In genomic region chr10:8903086-8903485, GRCm38 (mm10) we compare ENCODE assay signal across 22 mouse cellular contexts. TPM values are rescaled to one million over a fixed set of nuclear protein-coding genes. Genes with fewer than 3 reads are reported as not detected.
A peak's percentile ranks its signal among the peaks of the same experiment; 100 is the strongest.
DNase-seq lines count a peak whose midpoint lies in the region; TF ChIP-seq lines count a peak whose summit lies in the region.
"Had no signal": no experiment of that assay in that cellular context is flagged by ENCODE, and none has a peak within 500 bp of the region (broad histone marks: within the 10 kb centered on the region; RNA-seq: fewer than 3 reads in every experiment).

No protein-coding gene starts in this region.

- H3K4me3 ChIP-seq in C2C12 (ENCODE audit: insufficient read depth, poor library complexity, severe bottlenecking): no peak overlapping the region
- H3K4me3 ChIP-seq: embryonic facial prominence, embryonic 10.5 days; embryonic facial prominence, embryonic 12.5 days; forebrain, embryonic 10.5 days; forebrain, embryonic 13.5 days; forebrain, embryonic 15.5 days had no signal

- H3ac ChIP-seq in C2C12 (ENCODE audit: control insufficient read depth, insufficient read length, low read depth): no peak overlapping the region

- peak; percentile 24 for DNase-seq in adrenal gland, adult 2 months
- no peak for DNase-seq in adrenal gland, postnatal 25 days
- DNase-seq in adipocyte (ENCODE audit: low spot score): peak; percentile 47
- DNase-seq in urinary bladder, postnatal 14 days (ENCODE audit: low spot score): no peak
- DNase-seq in cerebellum, adult 8-10 months: no peak
- DNase-seq: adrenal gland, adult 8-10 months; adrenal gland, postnatal 14 days; B cell, adult 2 months; cerebellum, adult 11 months; cerebellum, adult 18-20 months; cerebellum, adult 9-10 months; cerebellum, postnatal 10 days; cerebellum, postnatal 25 days; forebrain, postnatal 0 days had no signal

- H3K79me2 ChIP-seq in C2C12 (ENCODE audit: control insufficient read depth, insufficient read depth): no peaks in the 10 kb centered on the region

- H3K36me3 ChIP-seq in C2C12 (ENCODE audit: control insufficient read depth, insufficient read depth): no peaks in the 10 kb centered on the region
- H3K36me3 ChIP-seq: embryonic facial prominence, embryonic 10.5 days; embryonic facial prominence, embryonic 12.5 days; forebrain, embryonic 10.5 days; forebrain, embryonic 15.5 days had no signal

- H3K79me3 ChIP-seq in C2C12 (ENCODE audit: low read depth): no peaks in the 10 kb centered on the region

- no peaks in the 10 kb centered on the region for H3K27me3 ChIP-seq in C2C12 (ENCODE audit: control insufficient read depth, insufficient read depth, insufficient read length)
- H3K27me3 ChIP-seq: embryonic facial prominence, embryonic 12.5 days; forebrain, embryonic 13.5 days; forebrain, embryonic 15.5 days; Patski had no signal

- no peak for TF ChIP-seq CTCF in C2C12 (IDR thresholded peaks at IDR 0.05; ENCODE audit: control insufficient read depth, insufficient read depth, insufficient read length)

TF ChIP-seq in C2C12, 6 proteins besides CTCF, POLR2A, EP300 and RAD21:
- TF ChIP-seq MAX (IDR thresholded peaks at IDR 0.05) (no peak), CEBPB (IDR thresholded peaks at IDR 0.05; ENCODE audit: low read depth) (peak; percentile 36), MYOG (IDR thresholded peaks at IDR 0.05; ENCODE audit: control insufficient read depth, extremely low read depth, insufficient read length) (no peak)

RNA-seq across cellular contexts. Expression of gene Sash1, which starts 17.2 kb away (rescaled TPM):
- total RNA-seq in adrenal gland, adult 2 months (2021): 10 to 100 TPM; 25.1 to 36.0 TPM
- 13.7 and 25.0 TPM in 2 replicates for polyA plus RNA-seq in adrenal gland, adult 2 months (2012; rRNA removed)
- total RNA-seq in adrenal gland, postnatal 25 days (2021): 21.9 and 28.1 TPM in 2 replicates
- 1.9 TPM for polyA plus RNA-seq in C2C12 (2012; fragmentation: generic; extraction: Trizol)
- total RNA-seq: MEL had no signal

Comparison
In these comparisons a context has a peak if more than half of its experiments do, and no peak if none do; other contexts are left out.
1. DNase-seq: peak in adrenal gland, adult 2 months (single experiment) and adipocyte (single experiment); none in adrenal gland, postnatal 25 days (single experiment), urinary bladder, postnatal 14 days (single experiment) and cerebellum, adult 8-10 months (single experiment).